Mouse (Mus musculus): ENCODE data around the gene Evi2b. TPM values are rescaled to one million over a fixed set of nuclear protein-coding genes. Genes with fewer than 3 reads are reported as not detected.

The Evi2b gene
- polyA plus RNA-seq, 1 experiment from 2014 or later = 0.36 TPM

Other genes starting within 250 kb of the Evi2b start
- 0.22 TPM in 1 of 2 replicates, not detected in the other for gene Gm9964, start 226.9 kb downstream of the Evi2b start, polyA plus RNA-seq (2016; fragmentation: Nextera tagmentation; extraction: Ambion mirVana)
- 6.0 and 7.4 TPM in 2 replicates for gene Nf1, start 184.1 kb downstream of the Evi2b start, polyA plus RNA-seq (2016; fragmentation: Nextera tagmentation; extraction: Ambion mirVana)
- gene Omg, start 19.7 kb downstream of the Evi2b start, polyA plus RNA-seq (2016; fragmentation: Nextera tagmentation; extraction: Ambion mirVana) = 0.24 and 0.37 TPM in 2 replicates
- gene Evi2, start 6.8 kb upstream of the Evi2b start, polyA plus RNA-seq (2016; fragmentation: Nextera tagmentation; extraction: Ambion mirVana) = 0.79 and 0.86 TPM in 2 replicates
- gene Evi2a, start 6.8 kb upstream of the Evi2b start, polyA plus RNA-seq (2016; fragmentation: Nextera tagmentation; extraction: Ambion mirVana) = 2.1 and 2.6 TPM in 2 replicates
- gene Rab11fip4, start 67.5 kb upstream of the Evi2b start, polyA plus RNA-seq (2016; fragmentation: Nextera tagmentation; extraction: Ambion mirVana) = 20.1 and 23.3 TPM in 2 replicates

Data from forebrain, embryonic 10.5 days (tissue).